Mouse (Mus musculus) small intestine, adult 2 months (tissue): Measurements from ENCODE around the gene Fmo2. TPM values are rescaled to one million over a fixed set of nuclear protein-coding genes. Genes with fewer than 3 reads are reported as not detected.

ENCODE experiments used
- H3K27ac ChIP-seq: fragments of 200-500 bp; 2 replicates; pipeline ENCODE4 v1.5.1; 2012; ENCODE audit warnings: low read depth, low read length, control low read depth, inconsistent platforms; ENCODE audit not compliant: insufficient read depth
- H3K27me3 ChIP-seq: fragments of 200-500 bp; 2 replicates; pipeline ENCODE4 v1.6.1; 2012; ENCODE audit warnings: mild to moderate bottlenecking, moderate library complexity, low read length, inconsistent platforms; ENCODE audit not compliant: control insufficient read depth, insufficient read depth
- H3K36me3 ChIP-seq: fragments of 200-500 bp; 2 replicates; pipeline ENCODE4 v1.6.1; 2012; ENCODE audit warnings: mild to moderate bottlenecking, low read length, control low read depth, inconsistent platforms; ENCODE audit not compliant: control insufficient read depth, insufficient read depth
- H3K4me1 ChIP-seq: fragments of 200-500 bp; 2 replicates; pipeline ENCODE4 v1.6.1; 2012; ENCODE audit warnings: low read length, inconsistent platforms, mixed read lengths; ENCODE audit not compliant: control insufficient read depth, insufficient read depth, insufficient read length
- H3K4me3 ChIP-seq: fragments of 200-500 bp; 2 replicates; pipeline ENCODE4 v1.5.1; 2012; ENCODE audit warnings: low read depth, mild to moderate bottlenecking, control low read depth, inconsistent platforms, low read length, moderate library complexity
- CTCF ChIP-seq: fragments of 200-500 bp; IDR thresholded peaks from 2 replicates; pipeline ENCODE4 v1.5.1; 2012; ENCODE audit warnings: low read depth, mild to moderate bottlenecking, control low read depth, inconsistent platforms, low read length, moderate library complexity, mixed read lengths; ENCODE audit not compliant: insufficient replicate concordance, insufficient read length; ENCODE audit errors: extremely low read depth
- POLR2A ChIP-seq: fragments of 200-500 bp; IDR thresholded peaks from 2 replicates; pipeline ENCODE4 v1.6.1; 2012; ENCODE audit warnings: low read depth, mild to moderate bottlenecking, control low read depth, inconsistent platforms, low read length, moderate library complexity
- WGBS: fragments of 180-500 bp; shearing (Covaris S2); methylation state at CpG from one replicate; pipeline ENCODE4 v1.1.7; 2018; 5-methylcytosine and 5-hydroxymethylcytosine counted together
- polyA plus RNA-seq: library from polyadenylated mRNA; depleted of rRNA; stranded (reverse); fragments of >200 nt; gene quantifications from 2 replicates; pipeline ENCODE4 v1.2.3, GENCODE M21; 2012

Fmo2 gene
- polyA plus RNA-seq, 1 experiment = 1.7 TPM

GRCm38 (mm10) chr1:162867396-162867795 is 31.1 kb downstream of the Fmo2 start:
- no peak overlapping the region for H3K4me3 ChIP-seq
- H3K36me3 ChIP-seq = no peaks in the 10 kb centered on the region
- H3K27me3 ChIP-seq = no peaks in the 10 kb centered on the region
- H3K4me1 ChIP-seq = peaks cover 18% of the 10 kb centered on the region
- TF ChIP-seq CTCF (no peak), POLR2A (no peak)
- H3K27ac ChIP-seq = peak overlapping the region; percentile 15; the same call in 1 of the 2 replicates
- 40% methylated on average over 4 of the region's 4 CpGs for WGBS

- Histone ChIP-seq H3K4me3 (no peak within 1 kb of the TSS), H3K36me3 (no peaks in the 10 kb centered on the region), H3K4me1 (peaks cover 10% of the 10 kb centered on the region), H3K27me3 (no peaks in the 10 kb centered on the region), H3K27ac (peak within 1 kb of the TSS; percentile 15; the same call in 1 of the 2 replicates)
- 54% methylated on average over 7 of the region's 7 CpGs for WGBS
- TF ChIP-seq CTCF (no peak), POLR2A (no peak)
These were observed 32.2 kb downstream of the Fmo2 start, which contains the start of gene Fmo1 for GRCm38 (mm10) chr1:162866280-162866681. Gene Fmo1 (minus strand): TSS chr1:162866610.

- H3K4me3 ChIP-seq = no peak overlapping the region
- H3K27ac ChIP-seq = no peak overlapping the region
- 77% methylated on average over 3 of the region's 3 CpGs for WGBS
- H3K36me3 ChIP-seq = no peaks in the 10 kb centered on the region
- H3K4me1 ChIP-seq = peaks cover 5% of the 10 kb centered on the region; the same call in 1 of the 2 replicates
- no peaks in the 10 kb centered on the region for H3K27me3 ChIP-seq
- TF ChIP-seq POLR2A = no peak
- TF ChIP-seq CTCF = no peak
These were observed 33.1 kb downstream of the Fmo2 start for GRCm38 (mm10) chr1:162865493-162865830.

- 79% methylated on average over 8 of the region's 8 CpGs for WGBS
- Histone ChIP-seq H3K4me3 (no peak overlapping the region), H3K36me3 (no peaks in the 10 kb centered on the region), H3K27me3 (no peaks in the 10 kb centered on the region), H3K4me1 (peaks cover 7% of the 10 kb centered on the region; the same call in 1 of the 2 replicates), H3K27ac (no peak overlapping the region)
- TF ChIP-seq CTCF = no peak
- no peak for TF ChIP-seq POLR2A
These were observed 33.6 kb downstream of the Fmo2 start for GRCm38 (mm10) chr1:162864816-162865492.

GRCm38 (mm10) chr1:162864279-162864678 is 34.2 kb downstream of the Fmo2 start:
- no peak overlapping the region for H3K4me3 ChIP-seq
- TF ChIP-seq CTCF (no peak), POLR2A (no peak)
- H3K4me1 ChIP-seq = peaks cover 13% of the 10 kb centered on the region
- H3K27me3 ChIP-seq = no peaks in the 10 kb centered on the region
- WGBS = 86% methylated on average over 5 of the region's 5 CpGs
- H3K36me3 ChIP-seq = no peaks in the 10 kb centered on the region
- no peak overlapping the region for H3K27ac ChIP-seq

GRCm38 (mm10) chr1:162863579-162863978 is 34.9 kb downstream of the Fmo2 start:
- H3K36me3 ChIP-seq = no peaks in the 10 kb centered on the region
- 68% methylated on average over 3 of the region's 3 CpGs for WGBS
- TF ChIP-seq POLR2A (no peak), CTCF (no peak)
- H3K27me3 ChIP-seq = no peaks in the 10 kb centered on the region
- no peak overlapping the region for H3K27ac ChIP-seq
- no peak overlapping the region for H3K4me3 ChIP-seq
- peaks cover 18% of the 10 kb centered on the region for H3K4me1 ChIP-seq

- no peaks in the 10 kb centered on the region for H3K27me3 ChIP-seq
- H3K27ac ChIP-seq = no peak overlapping the region
- TF ChIP-seq POLR2A (no peak), CTCF (no peak)
- no peak overlapping the region for H3K4me3 ChIP-seq
- no peaks in the 10 kb centered on the region for H3K36me3 ChIP-seq
- WGBS = 76% methylated on average over 1 of the region's 1 CpGs
- H3K4me1 ChIP-seq = peaks cover 16% of the 10 kb centered on the region
These were observed 36.2 kb downstream of the Fmo2 start for GRCm38 (mm10) chr1:162862328-162862727.
